Mouse (Mus musculus): ENCODE measurements around the gene Lmo4. TPM values are rescaled to one million over a fixed set of nuclear protein-coding genes. Genes with fewer than 3 reads are reported as not detected.

Lmo4 gene
- polyA plus RNA-seq, 2 experiments from 2014 or later, result 9.6 to 9.8 TPM

GRCm38 (mm10) chr3:144203259-144203987 lies 1.6 kb downstream of the Lmo4 start:
- ATAC-seq, result no peak

- ATAC-seq, result no peak
Observed at GRCm38 (mm10) chr3:144202574-144203258, 2.3 kb downstream of the Lmo4 start.

- peak; percentile 11 for ATAC-seq
Observed at GRCm38 (mm10) chr3:144201794-144202573, 3.0 kb downstream of the Lmo4 start.

GRCm38 (mm10) chr3:144185327-144186152 lies 19.5 kb downstream of the Lmo4 start:
- ATAC-seq, result no peak

GRCm38 (mm10) chr3:144184918-144185317 lies 20.1 kb downstream of the Lmo4 start:
- ATAC-seq, result no peak

- no peak for ATAC-seq
Observed at GRCm38 (mm10) chr3:144182229-144182628, 22.8 kb downstream of the Lmo4 start.

- no peak for ATAC-seq
Observed at GRCm38 (mm10) chr3:144178937-144179336, 26.1 kb downstream of the Lmo4 start.

GRCm38 (mm10) chr3:144173866-144174588 lies 31.0 kb downstream of the Lmo4 start:
- no peak for ATAC-seq

GRCm38 (mm10) chr3:144173138-144173537 lies 31.9 kb downstream of the Lmo4 start:
- ATAC-seq, result no peak

- ATAC-seq, result no peak
Observed at GRCm38 (mm10) chr3:144171749-144172148, 33.3 kb downstream of the Lmo4 start.

GRCm38 (mm10) chr3:144170539-144170938 lies 34.5 kb downstream of the Lmo4 start:
- ATAC-seq, result no peak

GRCm38 (mm10) chr3:144166439-144167155 lies 38.4 kb downstream of the Lmo4 start:
- no peak for ATAC-seq

- no peak for ATAC-seq
Observed at GRCm38 (mm10) chr3:144165439-144165838, 39.6 kb downstream of the Lmo4 start.

GRCm38 (mm10) chr3:144164665-144165385 lies 40.2 kb downstream of the Lmo4 start:
- no peak for ATAC-seq

GRCm38 (mm10) chr3:144163718-144164117 lies 41.3 kb downstream of the Lmo4 start:
- ATAC-seq, result no peak

- ATAC-seq, result no peak
Observed at GRCm38 (mm10) chr3:144162156-144162555, 42.9 kb downstream of the Lmo4 start.

- no peak for ATAC-seq
Observed at GRCm38 (mm10) chr3:144161261-144161660, 43.8 kb downstream of the Lmo4 start.

- ATAC-seq, result peak; percentile 57
Observed at GRCm38 (mm10) chr3:144155746-144156145, 49.3 kb downstream of the Lmo4 start.

- no peak for ATAC-seq
Observed at GRCm38 (mm10) chr3:144153395-144153794, 51.6 kb downstream of the Lmo4 start.

- no peak for ATAC-seq
Observed at GRCm38 (mm10) chr3:144151001-144151400, 54.0 kb downstream of the Lmo4 start.

Measured in CD4-positive, CD25-positive, alpha-beta regulatory T cell, adult 4 months (primary cell).